Comparison of ENCODE assay signal across 14 mouse cellular contexts in genomic region chr13:98476175-98476838, GRCm38 (mm10). TPM values are rescaled to one million over a fixed set of nuclear protein-coding genes. Genes with fewer than 3 reads are reported as not detected.
DNase-seq lines count a peak whose midpoint lies in the region; ATAC-seq and TF ChIP-seq lines count a peak whose summit lies in the region.
"Had no signal": no experiment of that assay in that cellular context is flagged by ENCODE, and none has a peak within 500 bp of the region (broad histone marks: within the 10 kb centered on the region; RNA-seq: fewer than 3 reads in every experiment).

No protein-coding gene starts in this region.

- intact Hi-C loops in gastrocnemius, adult 2 months (cut with DNase I) = no loop called here

- no peak overlapping the region for H3K9ac ChIP-seq in hindbrain, embryonic 14.5 days
- no peak overlapping the region for H3K9ac ChIP-seq in midbrain, embryonic 11.5 days (ENCODE audit: low read length)
- H3K9ac ChIP-seq in midbrain, embryonic 16.5 days (ENCODE audit: low read depth, low read length) = no peak overlapping the region
- 0 out of 2 replicates have a peak overlapping the region, but pooled peaks have one; percentile 32 for H3K9ac ChIP-seq in embryonic facial prominence, embryonic 13.5 days
- H3K9ac ChIP-seq in neural tube, embryonic 11.5 days (ENCODE audit: low read length) = no peak overlapping the region
- H3K9ac ChIP-seq: stomach, embryonic 15.5 days had no signal

- H3K4me1 ChIP-seq in hindbrain, embryonic 10.5 days (replicated peaks) = peaks cover 18% of the 10 kb centered on the region
- no peaks in the 10 kb centered on the region for H3K4me1 ChIP-seq in hindbrain, embryonic 14.5 days (replicated peaks; ENCODE audit: control insufficient read depth, insufficient read depth, low read length)
- no peaks in the 10 kb centered on the region for H3K4me1 ChIP-seq in midbrain, embryonic 11.5 days (ENCODE audit: control insufficient read depth, insufficient read depth, low read length)
- no peaks in the 10 kb centered on the region; the same call in 1 of the 2 replicates for H3K4me1 ChIP-seq in midbrain, embryonic 16.5 days (ENCODE audit: control insufficient read depth, insufficient read depth, low read length)
- H3K4me1 ChIP-seq in embryonic facial prominence, embryonic 13.5 days = peaks cover 15% of the 10 kb centered on the region
- H3K4me1 ChIP-seq in neural tube, embryonic 11.5 days (ENCODE audit: control insufficient read depth, insufficient read depth, low read length) = no peaks in the 10 kb centered on the region

- peak; percentile 55 for DNase-seq in hindbrain, embryonic 10.5 days (ENCODE audit: low spot score)
- DNase-seq in hindbrain, embryonic 14.5 days (ENCODE audit: low spot score) = no peak
- DNase-seq in midbrain, embryonic 11.5 days (ENCODE audit: low spot score, missing footprints) = peak; percentile 89
- DNase-seq in neural tube, embryonic 11.5 days (ENCODE audit: low spot score) = peak; percentile 56
- DNase-seq in cerebellum, adult 8-10 months = no peak
- no peak for DNase-seq in gastrocnemius, adult 2 months
- DNase-seq: layer of hippocampus, postnatal 36 days; lung, postnatal 4 days; right cerebral cortex, postnatal 25 days had no signal

- no peak overlapping the region for H3K4me2 ChIP-seq in hindbrain, embryonic 14.5 days (replicated peaks)
- no peak overlapping the region for H3K4me2 ChIP-seq in midbrain, embryonic 11.5 days
- H3K4me2 ChIP-seq in midbrain, embryonic 16.5 days (ENCODE audit: low read length) = no peak overlapping the region
- peak overlapping the region; percentile 30 for H3K4me2 ChIP-seq in embryonic facial prominence, embryonic 13.5 days
- no peak overlapping the region for H3K4me2 ChIP-seq in neural tube, embryonic 11.5 days (ENCODE audit: low read depth)
- H3K4me2 ChIP-seq: stomach, embryonic 15.5 days had no signal

- peaks cover 16% of the 10 kb centered on the region for H3K27me3 ChIP-seq in hindbrain, embryonic 10.5 days (ENCODE audit: insufficient read depth, poor library complexity, severe bottlenecking)
- no peaks in the 10 kb centered on the region for H3K27me3 ChIP-seq in hindbrain, embryonic 14.5 days (ENCODE audit: control insufficient read depth, insufficient read depth, low read length)
- H3K27me3 ChIP-seq in midbrain, embryonic 11.5 days (ENCODE audit: control insufficient read depth, insufficient read depth, low read length) = no peaks in the 10 kb centered on the region
- no peaks in the 10 kb centered on the region for H3K27me3 ChIP-seq in midbrain, embryonic 16.5 days (ENCODE audit: control insufficient read depth, insufficient read depth, low read depth, low read length)
- peaks cover 11% of the 10 kb centered on the region for H3K27me3 ChIP-seq in embryonic facial prominence, embryonic 13.5 days
- H3K27me3 ChIP-seq in neural tube, embryonic 11.5 days (ENCODE audit: control insufficient read depth, insufficient read depth, low read length) = no peaks in the 10 kb centered on the region

- H3K4me3 ChIP-seq in hindbrain, embryonic 10.5 days = no peak overlapping the region
- H3K4me3 ChIP-seq in hindbrain, embryonic 14.5 days (replicated peaks; ENCODE audit: low read length) = no peak overlapping the region
- H3K4me3 ChIP-seq in midbrain, embryonic 11.5 days (ENCODE audit: low read depth, low read length) = no peak overlapping the region
- H3K4me3 ChIP-seq in midbrain, embryonic 16.5 days (ENCODE audit: low read depth, low read length) = no peak overlapping the region
- H3K4me3 ChIP-seq in embryonic facial prominence, embryonic 13.5 days = no peak overlapping the region
- H3K4me3 ChIP-seq in neural tube, embryonic 11.5 days (ENCODE audit: low read depth, low read length) = no peak overlapping the region
- H3K4me3 ChIP-seq in gastrocnemius, adult 2 months = no peak overlapping the region
- H3K4me3 ChIP-seq: stomach, embryonic 15.5 days had no signal

- TF ChIP-seq CTCF in gastrocnemius, adult 2 months (IDR thresholded peaks at IDR 0.05) = no peak

- ATAC-seq in hindbrain, embryonic 14.5 days (ENCODE audit: low FRiP score) = no peak
- peak; percentile 64; the same call in 1 of the 2 replicates for ATAC-seq in midbrain, embryonic 11.5 days (ENCODE audit: low FRiP score)
- no peak for ATAC-seq in midbrain, embryonic 16.5 days
- no peak for ATAC-seq in embryonic facial prominence, embryonic 13.5 days (ENCODE audit: insufficient number of reproducible peaks, insufficient read depth, low FRiP score, low TSS enrichment, low read depth)
- ATAC-seq in neural tube, embryonic 11.5 days (ENCODE audit: insufficient read depth, low FRiP score, low TSS enrichment) = no peak

- no peaks in the 10 kb centered on the region for H3K36me3 ChIP-seq in hindbrain, embryonic 10.5 days
- H3K36me3 ChIP-seq in hindbrain, embryonic 14.5 days (replicated peaks; ENCODE audit: control insufficient read depth, insufficient read depth) = no peaks in the 10 kb centered on the region
- no peaks in the 10 kb centered on the region for H3K36me3 ChIP-seq in midbrain, embryonic 11.5 days (ENCODE audit: control insufficient read depth, insufficient read depth, low read length)
- H3K36me3 ChIP-seq in midbrain, embryonic 16.5 days (ENCODE audit: control insufficient read depth, insufficient read depth, low read length) = no peaks in the 10 kb centered on the region
- H3K36me3 ChIP-seq in embryonic facial prominence, embryonic 13.5 days = no peaks in the 10 kb centered on the region
- no peaks in the 10 kb centered on the region for H3K36me3 ChIP-seq in neural tube, embryonic 11.5 days (ENCODE audit: control insufficient read depth, insufficient read depth, low read length)
- H3K36me3 ChIP-seq: stomach, embryonic 15.5 days had no signal

- 40% methylated on average over 14 of the region's 14 CpGs for WGBS in hindbrain, embryonic 10.5 days
- 40% methylated on average over 14 of the region's 14 CpGs for WGBS in hindbrain, embryonic 14.5 days
- 44% methylated on average over 14 of the region's 14 CpGs for WGBS in midbrain, embryonic 11.5 days
- WGBS in midbrain, embryonic 16.5 days = 31% methylated on average over 14 of the region's 14 CpGs
- WGBS in embryonic facial prominence, embryonic 13.5 days = 25% methylated on average over 14 of the region's 14 CpGs
- 44% methylated on average over 14 of the region's 14 CpGs for WGBS in neural tube, embryonic 11.5 days

- H3K27ac ChIP-seq in hindbrain, embryonic 10.5 days = peak overlapping the region; percentile 75
- H3K27ac ChIP-seq in hindbrain, embryonic 14.5 days = no peak overlapping the region
- no peak overlapping the region for H3K27ac ChIP-seq in midbrain, embryonic 11.5 days (ENCODE audit: low read depth, low read length)
- H3K27ac ChIP-seq in midbrain, embryonic 16.5 days (ENCODE audit: low read length) = no peak overlapping the region
- peak overlapping the region; percentile 19; the same call in 1 of the 2 replicates for H3K27ac ChIP-seq in embryonic facial prominence, embryonic 13.5 days
- no peak overlapping the region for H3K27ac ChIP-seq in neural tube, embryonic 11.5 days (ENCODE audit: low read depth, low read length)
- no peak overlapping the region for H3K27ac ChIP-seq in gastrocnemius, adult 2 months
- H3K27ac ChIP-seq: stomach, embryonic 15.5 days had no signal

- H3K9me3 ChIP-seq in hindbrain, embryonic 10.5 days = no peaks in the 10 kb centered on the region
- H3K9me3 ChIP-seq in hindbrain, embryonic 14.5 days (ENCODE audit: control insufficient read depth, low read length) = no peaks in the 10 kb centered on the region
- no peaks in the 10 kb centered on the region for H3K9me3 ChIP-seq in midbrain, embryonic 11.5 days (ENCODE audit: control insufficient read depth, low read length)
- H3K9me3 ChIP-seq in midbrain, embryonic 16.5 days (replicated peaks; ENCODE audit: control insufficient read depth, low read length, poor library complexity, severe bottlenecking) = no peaks in the 10 kb centered on the region
- H3K9me3 ChIP-seq in embryonic facial prominence, embryonic 13.5 days = no peaks in the 10 kb centered on the region
- H3K9me3 ChIP-seq in neural tube, embryonic 11.5 days (ENCODE audit: control insufficient read depth, low read length) = no peaks in the 10 kb centered on the region
- H3K9me3 ChIP-seq: stomach, embryonic 15.5 days had no signal

RNA-seq across cellular contexts. Expression of gene Gm10320, which starts 15.5 kb away (rescaled TPM):
- 1.4 and 1.6 TPM in 2 replicates for polyA plus RNA-seq in hindbrain, embryonic 10.5 days (2016; fragmentation: Nextera tagmentation; extraction: Ambion mirVana)
- polyA plus RNA-seq in hindbrain, embryonic 14.5 days (2014; fragmentation: Nextera tagmentation; extraction: Ambion mirVana) = 1.2 and 1.3 TPM in 2 replicates
- polyA plus RNA-seq in midbrain, embryonic 11.5 days (2014; fragmentation: Nextera tagmentation; extraction: Ambion mirVana) = 0.88 and 1.0 TPM in 2 replicates
- 1.0 and 1.2 TPM in 2 replicates for polyA plus RNA-seq in midbrain, embryonic 16.5 days (2015; fragmentation: Nextera tagmentation; extraction: Ambion mirVana)
- polyA plus RNA-seq in embryonic facial prominence, embryonic 13.5 days (2015; fragmentation: Nextera tagmentation; extraction: Ambion mirVana) = 1.4 and 6.5 TPM in 2 replicates
- polyA plus RNA-seq in neural tube, embryonic 11.5 days (2014; fragmentation: Nextera tagmentation; extraction: Ambion mirVana) = 1.1 and 1.4 TPM in 2 replicates
- not detected for total RNA-seq in gastrocnemius, adult 2 months (2021)
- total RNA-seq: heart, postnatal 14 days; layer of hippocampus, postnatal 36 days; neutrophil, adult 5-6 weeks had no signal

Comparison
In these comparisons a context has a peak if more than half of its experiments do, and no peak if none do; other contexts are left out.
1. DNase-seq: peak in hindbrain, embryonic 10.5 days (single experiment), midbrain, embryonic 11.5 days (single experiment) and neural tube, embryonic 11.5 days (single experiment); none in hindbrain, embryonic 14.5 days (single experiment), cerebellum, adult 8-10 months (single experiment) and gastrocnemius, adult 2 months (single experiment).
2. H3K27ac ChIP-seq: peak in hindbrain, embryonic 10.5 days (single experiment) and embryonic facial prominence, embryonic 13.5 days (single experiment); none in hindbrain, embryonic 14.5 days (single experiment), midbrain, embryonic 11.5 days (single experiment), midbrain, embryonic 16.5 days (single experiment), neural tube, embryonic 11.5 days (single experiment) and gastrocnemius, adult 2 months (single experiment).